Comparison of ENCODE assay signal across 8 mouse cellular contexts in the genomic region with DNA sequence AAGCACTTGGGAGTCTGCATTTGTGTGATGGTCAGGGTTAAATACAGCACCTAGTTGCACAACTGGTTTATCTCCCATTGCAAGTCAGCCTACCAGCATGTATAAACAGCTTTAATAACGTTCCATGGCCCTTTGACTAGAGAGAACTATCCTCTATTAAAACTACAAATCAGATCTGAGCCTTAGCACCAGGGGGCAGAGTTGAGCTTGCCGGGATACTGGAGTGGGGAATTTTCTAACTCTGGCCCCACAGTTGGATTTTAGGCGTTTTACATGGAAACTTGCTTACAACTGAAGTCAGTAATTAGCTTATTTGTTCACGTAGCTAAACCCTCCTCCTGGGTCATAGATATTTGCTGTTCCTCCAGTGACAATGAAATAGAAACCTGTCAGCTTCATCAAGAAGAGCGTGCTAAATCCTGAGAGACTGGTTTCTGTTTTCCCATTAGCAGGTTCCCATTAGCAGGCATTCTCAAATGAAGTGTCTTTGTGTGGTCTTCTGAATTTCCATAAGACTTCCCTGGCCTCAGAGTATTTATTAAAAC. TPM values are rescaled to one million over a fixed set of nuclear protein-coding genes. Genes with fewer than 3 reads are reported as not detected.
DNase-seq lines count a peak whose midpoint lies in the region; ATAC-seq and TF ChIP-seq lines count a peak whose summit lies in the region.

No protein-coding gene starts in this region.

- no peak overlapping the region for H3K9ac ChIP-seq in liver, adult 2 months (ENCODE audit: low read depth, low read length)
- H3K9ac ChIP-seq in liver, embryonic 12.5 days: no peak overlapping the region
- H3K9ac ChIP-seq in lung, postnatal 0 days (replicated peaks; ENCODE audit: low read depth): no peak overlapping the region

- no peak for TF ChIP-seq POLR2A in liver, adult 2 months (IDR thresholded peaks at IDR 0.05; ENCODE audit: extremely low read depth, insufficient read depth, low read length)
- TF ChIP-seq POLR2A in cortical plate, adult 2 months (IDR thresholded peaks at IDR 0.05; ENCODE audit: extremely low read depth, insufficient read depth, low read length): no peak

- H3K36me3 ChIP-seq in liver, adult 2 months (ENCODE audit: control insufficient read depth, insufficient read depth, low read length): peaks cover 25% of the 10 kb centered on the region
- peaks cover 44% of the 10 kb centered on the region for H3K36me3 ChIP-seq in liver, embryonic 12.5 days
- H3K36me3 ChIP-seq in lung, postnatal 0 days (ENCODE audit: insufficient read depth, low read length): 0 out of 2 replicates have a peak, but pooled peaks cover 7% of the 10 kb centered on the region

- peaks cover 14% of the 10 kb centered on the region for H3K4me1 ChIP-seq in liver, adult 2 months (ENCODE audit: control insufficient read depth, insufficient read depth, low read length)
- H3K4me1 ChIP-seq in liver, embryonic 12.5 days: peaks cover 17% of the 10 kb centered on the region
- peaks cover 12% of the 10 kb centered on the region for H3K4me1 ChIP-seq in cortical plate, adult 2 months (ENCODE audit: control insufficient read depth, insufficient read depth, low read length)
- H3K4me1 ChIP-seq in lung, postnatal 0 days (ENCODE audit: insufficient read depth, low read depth, low read length): no peaks in the 10 kb centered on the region

- no peaks in the 10 kb centered on the region for H3K9me3 ChIP-seq in liver, embryonic 12.5 days (replicated peaks)
- no peaks in the 10 kb centered on the region for H3K9me3 ChIP-seq in lung, postnatal 0 days (ENCODE audit: low read length)

- intact Hi-C loops in heart, postnatal 14 days (cut with DNase I): no loop called here

- H3K4me2 ChIP-seq in liver, embryonic 12.5 days: no peak overlapping the region
- no peak overlapping the region for H3K4me2 ChIP-seq in lung, postnatal 0 days (replicated peaks; ENCODE audit: low read depth, low read length)

- no peak for TF ChIP-seq EP300 in lung, postnatal 0 days (IDR thresholded peaks at IDR 0.05)

- ATAC-seq in liver, embryonic 12.5 days: no peak
- no peak for ATAC-seq in lung, postnatal 0 days

- peaks cover 2% of the 10 kb centered on the region; the same call in 1 of the 2 replicates for H3K79me2 ChIP-seq in liver, adult 2 months (ENCODE audit: control insufficient read depth, insufficient read depth, low read length)

- peak; percentile 51; the same call in 1 of the 2 replicates for TF ChIP-seq CTCF in liver, adult 2 months (IDR thresholded peaks at IDR 0.05; ENCODE audit: low read depth, low read length)
- peak; percentile 56 for TF ChIP-seq CTCF in cortical plate, adult 2 months (IDR thresholded peaks at IDR 0.05; ENCODE audit: extremely low read depth, insufficient read depth, low read length)
- peak; percentile 71 for TF ChIP-seq CTCF in lung, postnatal 0 days (IDR thresholded peaks at IDR 0.05)

- H3K27me3 ChIP-seq in liver, adult 2 months (ENCODE audit: control insufficient read depth, insufficient read depth, low read length): no peaks in the 10 kb centered on the region
- no peaks in the 10 kb centered on the region for H3K27me3 ChIP-seq in liver, embryonic 12.5 days (replicated peaks)
- no peaks in the 10 kb centered on the region for H3K27me3 ChIP-seq in lung, postnatal 0 days (replicated peaks; ENCODE audit: insufficient read depth, low read length)

- H3K4me3 ChIP-seq in liver, adult 2 months (ENCODE audit: insufficient read depth, low read depth, low read length): no peak overlapping the region
- no peak overlapping the region for H3K4me3 ChIP-seq in liver, embryonic 12.5 days
- no peak overlapping the region for H3K4me3 ChIP-seq in cortical plate, adult 2 months (ENCODE audit: insufficient read depth, low read length)
- no peak overlapping the region for H3K4me3 ChIP-seq in lung, postnatal 0 days (ENCODE audit: low read depth, low read length)

- 60% methylated on average over 5 of the region's 5 CpGs for WGBS in liver, adult 2 months
- WGBS in liver, embryonic 12.5 days (ENCODE audit: insufficient replicate concordance): 61% methylated on average over 5 of the region's 5 CpGs
- 48% methylated on average over 5 of the region's 5 CpGs for WGBS in lung, postnatal 0 days

- H3K27ac ChIP-seq in liver, adult 2 months (replicated peaks; ENCODE audit: insufficient read depth, low read depth, low read length): no peak overlapping the region
- H3K27ac ChIP-seq in liver, embryonic 12.5 days: no peak overlapping the region
- H3K27ac ChIP-seq in cortical plate, adult 2 months (ENCODE audit: insufficient read depth, low read length): no peak overlapping the region
- no peak overlapping the region for H3K27ac ChIP-seq in lung, postnatal 0 days (ENCODE audit: low read length)

- DNase-seq in adrenal gland, postnatal 25 days: peak; percentile 27
- no peak for DNase-seq in adrenal gland, adult 8-10 months
- peak; percentile 19 for DNase-seq in liver, adult 2 months (ENCODE audit: extremely low read depth, low read depth, low spot score)
- DNase-seq in heart, postnatal 14 days: peak; percentile 51 to 71
- peak; percentile 55 for DNase-seq in lung, postnatal 0 days (ENCODE audit: low spot score)
- no peak for DNase-seq in spleen, postnatal 4 days (ENCODE audit: low spot score in 2 of 2)

RNA-seq across cellular contexts. Expression of a gene that starts 8.0 kb away (rescaled TPM):
- 60.7 and 70.8 TPM in 2 replicates for total RNA-seq in adrenal gland, postnatal 25 days (2021)
- 10 to 100 TPM; 55.6 to 62.9 (median 59.5) TPM for total RNA-seq in adrenal gland, adult 8-10 months (2022)
- total RNA-seq in liver, adult 2 months (2014; rRNA removed): 36.3 and 40.1 TPM in 2 replicates
- polyA plus RNA-seq in liver, adult 2 months (2012; rRNA removed): 39.2 and 42.4 TPM in 2 replicates
- polyA plus RNA-seq in liver, embryonic 12.5 days (2016; fragmentation: Nextera tagmentation; extraction: Ambion mirVana): 38.3 and 47.5 TPM in 2 replicates
- polyA plus RNA-seq in cortical plate, adult 2 months (2012; rRNA removed): 61.1 and 82.2 TPM in 2 replicates
- total RNA-seq in heart, postnatal 14 days (2021): 10 to 100 TPM; 80.5 to 80.8 TPM
- polyA plus RNA-seq in lung, postnatal 0 days (2015; fragmentation: Nextera tagmentation; extraction: Ambion mirVana): 85.6 and 88.2 TPM in 2 replicates

Comparison
In these comparisons a context has a peak if more than half of its experiments do, and no peak if none do; other contexts are left out.
1. DNase-seq: peak in adrenal gland, postnatal 25 days (single experiment), liver, adult 2 months (single experiment), heart, postnatal 14 days (2 of 2) and lung, postnatal 0 days (single experiment); none in adrenal gland, adult 8-10 months (single experiment) and spleen, postnatal 4 days (0 of 2).
2. Peak in every context shown above with its lines, with median percentiles within 50 percentile points of each other: CTCF ChIP-seq.